Mouse (Mus musculus): ENCODE measurements around the gene Tmem132e. TPM values are rescaled to one million over a fixed set of nuclear protein-coding genes. Genes with fewer than 3 reads are reported as not detected.

The Tmem132e gene
- polyA plus RNA-seq (2012; rRNA removed), result 1.00 and 1.1 TPM in 2 replicates

DNA sequence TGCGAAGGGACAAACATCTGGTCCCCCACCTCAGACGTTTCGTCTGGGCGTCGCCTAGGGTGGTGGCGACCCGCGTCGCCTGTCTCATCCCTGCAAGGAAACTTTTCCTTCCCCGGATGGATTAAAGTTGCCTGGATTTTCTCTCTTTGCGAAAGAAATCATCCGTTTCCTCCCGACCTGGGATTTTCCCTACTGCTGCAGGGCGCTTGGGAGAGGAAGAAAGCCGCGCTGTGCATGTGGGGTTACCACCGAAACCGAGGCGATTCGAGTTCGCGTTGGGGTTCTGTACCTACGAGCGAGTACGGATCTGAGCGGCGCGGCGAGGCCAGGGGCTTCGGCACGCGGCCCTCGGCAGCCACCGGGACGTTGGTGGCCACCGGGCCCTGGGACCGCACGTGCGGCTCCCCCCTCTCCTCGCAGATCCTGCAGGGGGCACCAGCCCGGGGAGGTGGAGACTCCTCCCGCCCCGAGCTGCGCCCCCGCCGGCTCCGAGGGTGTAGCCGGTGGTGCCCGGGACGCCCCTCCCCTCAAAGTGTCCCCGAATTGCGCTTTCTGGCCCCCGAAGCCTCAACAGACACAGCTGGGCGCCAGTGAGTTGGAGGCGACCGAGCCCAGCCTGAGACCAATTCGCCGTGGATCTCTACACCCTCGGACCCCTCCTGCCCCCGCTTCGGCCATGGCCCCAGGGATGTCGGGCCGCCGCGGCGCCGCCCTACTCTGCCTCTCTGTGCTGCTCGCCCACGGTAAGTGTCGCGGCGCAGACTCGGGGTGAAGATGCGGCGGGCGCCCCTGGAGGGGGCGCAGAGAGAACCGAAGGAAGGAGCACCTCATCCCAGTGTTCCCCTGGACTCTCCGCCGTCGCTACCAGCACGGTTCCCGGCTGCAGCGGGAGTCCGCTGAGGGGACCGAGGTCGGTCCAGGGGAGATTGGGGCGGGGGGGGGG is at the start of gene Tmem132e:
TSS of gene Tmem132e (plus strand) at position 530 of the 943 bp plus-strand sequence.

Other genes starting within 250 kb of the Tmem132e start
- gene Ccl1, start 83.2 kb upstream of the Tmem132e start, polyA plus RNA-seq (2012; rRNA removed), result not detected in 2 replicates

Measured in liver, embryonic 18 days (tissue).